Mouse (Mus musculus) midbrain, postnatal 0 days (tissue): ENCODE results near the gene Olfr49. TPM values are rescaled to one million over a fixed set of nuclear protein-coding genes. Genes with fewer than 3 reads are reported as not detected.
A peak's percentile ranks its signal among the peaks of the same experiment; 100 is the strongest.

Experiments
- ATAC-seq: fragments of 200-750 bp; cut with Nextera tagmentation; 2 replicates; pipeline ENCODE4 v1.8.0; 2017; ENCODE audit warnings: moderate number of reproducible peaks, mild to moderate bottlenecking, moderate TSS enrichment, moderate library complexity; ENCODE audit not compliant: low FRiP score
- DNase-seq: peaks from one replicate; pipeline ENCODE4 v3.0.0-alpha.2; 2015; ENCODE audit warnings: low spot score
- H3K27ac ChIP-seq: fragments of 300-500 bp; sonication (generic); 2 replicates; pipeline ENCODE4 v1.5.1; 2014; ENCODE audit warnings: low read depth, mild to moderate bottlenecking, low read length, mixed read lengths
- H3K27me3 ChIP-seq: fragments of 300-500 bp; sonication (generic); 2 replicates; pipeline ENCODE4 v1.6.1; 2014; ENCODE audit warnings: low read length, control low read depth, mixed read lengths; ENCODE audit not compliant: insufficient read depth
- H3K36me3 ChIP-seq: fragments of 300-500 bp; sonication (generic); 2 replicates; pipeline ENCODE4 v1.6.1; 2014; ENCODE audit warnings: low read length, control low read depth, mixed read lengths; ENCODE audit not compliant: insufficient read depth
- H3K4me1 ChIP-seq: fragments of 300-500 bp; sonication (generic); 2 replicates; pipeline ENCODE4 v1.6.1; 2014; ENCODE audit warnings: mild to moderate bottlenecking, control low read depth, antibody characterized with exemption, low read length, mixed read lengths; ENCODE audit not compliant: insufficient read depth
- H3K4me2 ChIP-seq: fragments of 300-500 bp; sonication (generic); 2 replicates; pipeline ENCODE4 v1.6.1; 2014; ENCODE audit warnings: low read depth, mild to moderate bottlenecking, low read length, mixed read lengths; ENCODE audit not compliant: poor library complexity, severe bottlenecking
- H3K4me3 ChIP-seq: fragments of 300-500 bp; sonication (generic); 2 replicates; pipeline ENCODE4 v1.5.1; 2014; ENCODE audit warnings: low read depth, mild to moderate bottlenecking, low read length, moderate library complexity
- H3K9ac ChIP-seq: fragments of 300-500 bp; sonication (generic); replicated peaks from 2 replicates; pipeline ENCODE4 v1.6.1; 2014; ENCODE audit warnings: mild to moderate bottlenecking, low read length, moderate library complexity, mixed read lengths; ENCODE audit not compliant: poor library complexity, severe bottlenecking
- H3K9me3 ChIP-seq: fragments of 300-500 bp; sonication (generic); 2 replicates; pipeline ENCODE4 v1.6.1; 2016; ENCODE audit warnings: low read length, control low read depth
- CTCF ChIP-seq: IDR thresholded peaks from 2 replicates; pipeline ENCODE4 v1.5.1; 2016; ENCODE audit warnings: antibody characterized with exemption, mild to moderate bottlenecking
- WGBS: fragments of 180-500 bp; shearing (Covaris S2); extraction: QIAGEN DNeasy Blood & Tissue Kit; methylation state at CpG from one replicate; pipeline ENCODE4 v1.1.7; 2014; 5-methylcytosine and 5-hydroxymethylcytosine counted together
- polyA plus RNA-seq: library from polyadenylated mRNA; unstranded; fragments of >200 nt; fragmentation: Nextera tagmentation; extraction: Ambion mirVana; gene quantifications from 2 replicates; pipeline ENCODE4 v1.2.1, GENCODE M21; 2015
- total RNA-seq: library from RNA; depleted of rRNA; stranded (reverse); fragments of >200 nt; gene quantifications from 2 replicates; pipeline ENCODE4 v1.2.3, GENCODE M21; 2014

The Olfr49 gene
- total and polyA plus RNA-seq, 2 experiments from 2014 or later = not detected

DNA sequence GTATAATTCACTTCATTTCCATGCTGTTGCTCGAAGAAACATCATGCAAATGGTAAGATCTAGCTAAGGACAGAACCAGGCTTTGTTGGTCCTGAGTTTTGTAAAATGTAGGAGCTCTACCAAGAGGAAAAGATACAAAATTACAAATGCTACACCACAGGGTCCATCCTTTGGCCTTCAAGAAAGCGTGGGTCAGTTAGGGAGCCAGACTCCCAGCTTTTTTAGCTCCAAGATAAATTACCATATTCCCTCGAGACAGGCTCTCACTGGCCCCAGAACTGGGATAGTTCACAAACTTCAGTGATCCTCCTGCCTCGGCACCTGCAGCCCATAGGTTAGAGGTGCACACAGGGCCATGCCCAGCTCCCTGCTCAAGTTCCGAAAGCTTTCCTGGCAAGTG is 39.7 kb upstream of the Olfr49 start:
- Histone ChIP-seq H3K9me3 (no peaks in the 10 kb centered on the region), H3K27ac (no peak overlapping the region), H3K27me3 (no peaks in the 10 kb centered on the region), H3K4me3 (no peak overlapping the region), H3K4me1 (no peaks in the 10 kb centered on the region), H3K9ac (no peak overlapping the region), H3K36me3 (no peaks in the 10 kb centered on the region), H3K4me2 (no peak overlapping the region)
- no peak for DNase-seq
- no peak for ATAC-seq
- no peak for TF ChIP-seq CTCF
- WGBS = 80% methylated on average over 5 of the region's 5 CpGs

- no peak for DNase-seq
- no peak for TF ChIP-seq CTCF
- Histone ChIP-seq H3K36me3 (no peaks in the 10 kb centered on the region), H3K4me3 (no peak overlapping the region), H3K27ac (no peak overlapping the region), H3K9me3 (no peaks in the 10 kb centered on the region), H3K4me2 (no peak overlapping the region), H3K9ac (no peak overlapping the region), H3K4me1 (no peaks in the 10 kb centered on the region), H3K27me3 (no peaks in the 10 kb centered on the region)
- ATAC-seq = no peak
- 63% methylated on average over 18 of the region's 18 CpGs for WGBS
Measured at GRCm38 (mm10) chr14:54321556-54322376, 37.0 kb upstream of the Olfr49 start.

- no peak overlapping the region for H3K27ac ChIP-seq
- no peak overlapping the region for H3K9ac ChIP-seq
- H3K4me3 ChIP-seq = no peak overlapping the region
- no peaks in the 10 kb centered on the region for H3K36me3 ChIP-seq
- TF ChIP-seq CTCF = no peak
- no peaks in the 10 kb centered on the region for H3K27me3 ChIP-seq
- ATAC-seq = no peak
- peak; percentile 3 for DNase-seq
- no peak overlapping the region for H3K4me2 ChIP-seq
- 21% methylated on average over 3 of the region's 3 CpGs for WGBS
- no peaks in the 10 kb centered on the region for H3K9me3 ChIP-seq
- H3K4me1 ChIP-seq = no peaks in the 10 kb centered on the region
Measured at GRCm38 (mm10) chr14:54311763-54312162, 27.0 kb upstream of the Olfr49 start.

- DNase-seq = no peak
- Histone ChIP-seq H3K9me3 (no peaks in the 10 kb centered on the region), H3K4me3 (no peak overlapping the region), H3K27me3 (no peaks in the 10 kb centered on the region), H3K36me3 (no peaks in the 10 kb centered on the region), H3K9ac (no peak overlapping the region), H3K4me2 (no peak overlapping the region), H3K27ac (no peak overlapping the region), H3K4me1 (no peaks in the 10 kb centered on the region)
- no peak for ATAC-seq
- WGBS = 94% methylated on average over 3 of the region's 3 CpGs
- TF ChIP-seq CTCF = no peak
Measured at GRCm38 (mm10) chr14:54300676-54301075, 15.9 kb upstream of the Olfr49 start.

GRCm38 (mm10) chr14:54300136-54300535 is 15.4 kb upstream of the Olfr49 start:
- H3K4me1 ChIP-seq = no peaks in the 10 kb centered on the region
- no peaks in the 10 kb centered on the region for H3K36me3 ChIP-seq
- ATAC-seq = no peak
- no peak for TF ChIP-seq CTCF
- H3K4me3 ChIP-seq = no peak overlapping the region
- no peaks in the 10 kb centered on the region for H3K27me3 ChIP-seq
- H3K9ac ChIP-seq = no peak overlapping the region
- 81% methylated on average over 5 of the region's 5 CpGs for WGBS
- H3K9me3 ChIP-seq = no peaks in the 10 kb centered on the region
- no peak for DNase-seq
- H3K27ac ChIP-seq = no peak overlapping the region
- no peak overlapping the region for H3K4me2 ChIP-seq

- TF ChIP-seq CTCF = no peak
- no peak overlapping the region for H3K4me2 ChIP-seq
Measured at GRCm38 (mm10) chr14:54276446-54276845, 8.3 kb downstream of the Olfr49 start.

More at GRCm38 (mm10) chr14:54276446-54276845, 8.3 kb downstream of the Olfr49 start:
- Histone ChIP-seq H3K9me3 (no peaks in the 10 kb centered on the region), H3K9ac (no peak overlapping the region), H3K27ac (no peak overlapping the region), H3K36me3 (no peaks in the 10 kb centered on the region), H3K4me3 (no peak overlapping the region), H3K4me1 (no peaks in the 10 kb centered on the region), H3K27me3 (no peaks in the 10 kb centered on the region)
- DNase-seq = no peak
- ATAC-seq = no peak
- 82% methylated on average over 2 of the region's 2 CpGs for WGBS
